Mouse (Mus musculus) cerebellum, adult 2 months (tissue): ENCODE results near the gene Zbtb22. TPM values are rescaled to one million over a fixed set of nuclear protein-coding genes. Genes with fewer than 3 reads are reported as not detected.
"Not testable (repeated sequence)": the region's sequence is repeated elsewhere in the genome, so short reads cannot be mapped to it uniquely, and the experiment has no call there.

Experiments used
- DNase-seq, 2 experiments: peaks; one replicate each; pipeline ENCODE4 v3.0.0; 2021
- H3K27ac ChIP-seq: fragments of 200-500 bp; 2 replicates; pipeline ENCODE4 v1.5.1; 2012; ENCODE audit warnings: low read length, control low read depth, inconsistent platforms; ENCODE audit not compliant: insufficient read depth
- H3K27me3 ChIP-seq: fragments of 200-500 bp; 2 replicates; pipeline ENCODE4 v1.6.1; 2012; ENCODE audit warnings: inconsistent platforms, mild to moderate bottlenecking, low read length, moderate library complexity; ENCODE audit not compliant: control insufficient read depth, insufficient read depth
- H3K4me1 ChIP-seq: fragments of 200-500 bp; 2 replicates; pipeline ENCODE4 v1.6.1; 2011; ENCODE audit warnings: low read length; ENCODE audit not compliant: control insufficient read depth, insufficient read depth
- H3K4me3 ChIP-seq: fragments of 200-500 bp; replicated peaks from 2 replicates; pipeline ENCODE3; 2011; ENCODE audit warnings: mild to moderate bottlenecking, low read depth, low read length, control low read depth; ENCODE audit not compliant: insufficient read depth
- CTCF ChIP-seq: fragments of 200-500 bp; IDR thresholded peaks from 2 replicates; pipeline ENCODE4 v1.5.1; 2011; ENCODE audit warnings: low read depth, mild to moderate bottlenecking, control low read depth, low read length, moderate library complexity, borderline replicate concordance; ENCODE audit not compliant: insufficient read depth
- POLR2A ChIP-seq: fragments of 200-500 bp; IDR thresholded peaks from 2 replicates; pipeline ENCODE4 v1.6.1; 2011; ENCODE audit warnings: low read length, control low read depth, borderline replicate concordance; ENCODE audit not compliant: insufficient read depth
- WGBS: fragments of 180-500 bp; shearing (Covaris S2); methylation state at CpG from one replicate; pipeline ENCODE4 v1.1.7; 2018; 5-methylcytosine and 5-hydroxymethylcytosine counted together
- polyA plus RNA-seq: library from polyadenylated mRNA; depleted of rRNA; stranded (reverse); fragments of >200 nt; gene quantifications from 2 replicates; pipeline ENCODE4 v1.2.3, GENCODE M21; 2012

The Zbtb22 gene
- polyA plus RNA-seq, 1 experiment, result 33.4 TPM

- Histone ChIP-seq H3K4me3 (no peak overlapping the region), H3K27ac (no peak overlapping the region), H3K4me1 (no peaks in the 10 kb centered on the region), H3K27me3 (no peaks in the 10 kb centered on the region)
- 68% methylated on average over 4 of the region's 4 CpGs for WGBS
- TF ChIP-seq CTCF, result no peak
- no peak for DNase-seq
Observed at GRCm38 (mm10) chr17:33901653-33902052, 14.1 kb upstream of the Zbtb22 start.

- DNase-seq, result no peak
- Histone ChIP-seq H3K4me1 (no peaks in the 10 kb centered on the region), H3K27ac (no peak overlapping the region), H3K27me3 (no peaks in the 10 kb centered on the region), H3K4me3 (no peak overlapping the region)
- TF ChIP-seq CTCF (no peak), POLR2A (no peak)
- 78% methylated on average over 4 of the region's 4 CpGs for WGBS
Observed at GRCm38 (mm10) chr17:33902079-33902478, 13.6 kb upstream of the Zbtb22 start.

DNA sequence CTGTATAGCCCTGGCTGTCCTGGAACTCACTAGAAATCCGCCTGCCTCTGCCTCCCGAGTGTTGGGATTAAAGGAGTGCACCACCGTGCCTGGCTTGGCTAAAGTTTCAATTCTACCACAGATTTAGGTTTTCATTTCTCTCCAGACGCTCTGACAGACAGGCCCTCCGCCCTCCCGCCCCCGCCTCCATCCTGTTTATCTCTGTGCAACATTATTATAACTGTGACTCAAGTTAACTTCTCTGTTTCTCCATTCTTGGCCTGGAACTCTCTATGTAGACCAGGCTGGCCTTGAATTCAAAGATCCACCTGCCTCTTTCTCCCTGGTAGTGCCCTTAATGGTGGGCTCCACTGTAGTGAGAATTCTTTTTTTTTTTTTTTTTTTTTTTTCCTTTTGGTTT, 13.2 kb upstream of the Zbtb22 start:
- Histone ChIP-seq H3K27me3 (no peaks in the 10 kb centered on the region), H3K27ac (no peak overlapping the region), H3K4me1 (no peaks in the 10 kb centered on the region), H3K4me3 (no peak overlapping the region)
- TF ChIP-seq CTCF (no peak), POLR2A (no peak)
- WGBS, result 80% methylated on average over 7 of the region's 7 CpGs
- DNase-seq, result no peak

DNA sequence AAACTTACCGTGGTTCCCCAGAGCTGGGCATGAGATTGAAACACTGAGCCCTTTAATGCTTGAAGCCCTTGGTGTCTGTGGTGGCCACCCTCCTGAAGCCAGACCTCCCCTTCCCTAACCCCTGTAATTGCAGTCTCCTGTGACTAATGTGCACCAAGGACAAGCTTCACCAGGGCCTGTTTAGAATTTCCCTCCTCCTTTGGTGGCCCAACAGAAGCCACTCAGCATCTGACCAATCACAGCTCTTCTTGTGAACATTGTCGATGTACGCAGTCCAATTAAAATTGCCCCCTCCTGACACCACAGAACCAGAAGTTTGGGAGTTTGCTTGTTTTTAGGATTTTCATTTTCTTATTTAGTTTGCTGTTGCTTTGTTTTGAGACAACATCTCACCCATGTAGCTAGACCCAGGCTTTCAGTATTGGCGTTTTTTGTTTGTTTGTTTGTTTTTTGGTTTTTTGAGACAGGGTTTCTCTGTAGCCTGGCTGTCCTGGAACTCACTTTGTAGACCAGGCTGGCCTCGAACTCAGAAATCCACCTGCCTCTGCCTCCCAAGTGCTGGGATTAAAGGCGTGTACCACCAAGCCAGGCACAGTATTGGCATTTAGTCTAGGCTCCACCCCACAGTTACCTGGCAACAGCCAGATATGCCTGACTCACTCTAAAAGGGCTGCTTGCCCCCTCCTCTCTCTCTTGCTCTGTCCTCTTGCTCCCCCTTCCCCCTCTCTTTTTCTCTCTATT, 11.6 kb upstream of the Zbtb22 start:
- not testable (repeated sequence) for H3K4me1 ChIP-seq, H3K27me3 ChIP-seq, H3K27ac ChIP-seq, H3K4me3 ChIP-seq, DNase-seq
- 61% methylated on average over 6 of the region's 6 CpGs for WGBS

- H3K4me1 ChIP-seq, H3K4me3 ChIP-seq, DNase-seq, H3K27ac ChIP-seq, H3K27me3 ChIP-seq: not testable (repeated sequence)
- WGBS, result 24% methylated on average over 4 of the region's 4 CpGs
Observed at GRCm38 (mm10) chr17:33904835-33905234, 10.9 kb upstream of the Zbtb22 start, which contains the start of gene Platr17. Gene Platr17, plus strand, starts transcription at chr17:33905135.

DNA sequence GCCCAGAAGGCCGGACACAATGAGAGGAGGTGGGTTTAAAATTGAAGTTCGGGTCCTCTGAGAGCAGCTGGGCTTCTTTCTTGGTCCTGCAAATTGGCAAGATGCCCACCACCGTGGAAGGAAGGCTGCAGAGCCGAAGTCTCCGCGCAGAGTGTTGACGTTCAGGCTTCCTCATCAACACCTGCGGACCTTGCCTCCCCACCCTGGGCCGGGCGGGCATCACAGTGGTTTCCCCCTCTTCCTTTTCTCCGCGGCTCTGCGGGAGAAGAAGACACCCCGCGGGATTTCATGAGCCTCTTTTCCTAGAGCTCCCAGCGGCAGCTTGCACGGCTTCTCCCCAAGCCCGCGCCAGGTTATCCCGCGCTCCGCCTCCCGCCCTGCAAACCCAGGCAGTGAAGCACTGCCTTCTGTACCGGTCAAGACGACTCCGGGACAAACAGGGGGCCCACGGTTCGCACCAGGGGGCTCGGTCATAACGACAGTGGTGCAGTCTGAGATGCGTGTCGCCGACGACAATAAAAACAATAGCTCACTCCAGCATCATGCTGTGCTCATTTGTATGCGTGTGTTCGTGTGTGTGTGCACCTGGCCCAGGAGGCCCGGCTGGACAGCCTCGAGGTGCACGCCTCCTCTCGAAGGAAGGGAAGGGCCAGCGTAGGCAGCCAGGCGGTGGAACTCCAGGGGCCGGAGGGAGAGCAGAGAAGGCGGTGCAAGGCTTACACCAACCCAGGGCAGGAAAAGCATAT, 7.2 kb upstream of the Zbtb22 start:
- Histone ChIP-seq H3K4me3 (peak overlapping the region; percentile 86), H3K4me1 (no peaks in the 10 kb centered on the region; the same call in 1 of the 2 replicates), H3K27me3 (no peaks in the 10 kb centered on the region), H3K27ac (peak overlapping the region; percentile 42)
- TF ChIP-seq CTCF, result no peak
- no peak for TF ChIP-seq POLR2A
- WGBS, result under 1% methylated on average over 44 of the region's 44 CpGs
- peak; percentile 66 to 77 for DNase-seq

DNA sequence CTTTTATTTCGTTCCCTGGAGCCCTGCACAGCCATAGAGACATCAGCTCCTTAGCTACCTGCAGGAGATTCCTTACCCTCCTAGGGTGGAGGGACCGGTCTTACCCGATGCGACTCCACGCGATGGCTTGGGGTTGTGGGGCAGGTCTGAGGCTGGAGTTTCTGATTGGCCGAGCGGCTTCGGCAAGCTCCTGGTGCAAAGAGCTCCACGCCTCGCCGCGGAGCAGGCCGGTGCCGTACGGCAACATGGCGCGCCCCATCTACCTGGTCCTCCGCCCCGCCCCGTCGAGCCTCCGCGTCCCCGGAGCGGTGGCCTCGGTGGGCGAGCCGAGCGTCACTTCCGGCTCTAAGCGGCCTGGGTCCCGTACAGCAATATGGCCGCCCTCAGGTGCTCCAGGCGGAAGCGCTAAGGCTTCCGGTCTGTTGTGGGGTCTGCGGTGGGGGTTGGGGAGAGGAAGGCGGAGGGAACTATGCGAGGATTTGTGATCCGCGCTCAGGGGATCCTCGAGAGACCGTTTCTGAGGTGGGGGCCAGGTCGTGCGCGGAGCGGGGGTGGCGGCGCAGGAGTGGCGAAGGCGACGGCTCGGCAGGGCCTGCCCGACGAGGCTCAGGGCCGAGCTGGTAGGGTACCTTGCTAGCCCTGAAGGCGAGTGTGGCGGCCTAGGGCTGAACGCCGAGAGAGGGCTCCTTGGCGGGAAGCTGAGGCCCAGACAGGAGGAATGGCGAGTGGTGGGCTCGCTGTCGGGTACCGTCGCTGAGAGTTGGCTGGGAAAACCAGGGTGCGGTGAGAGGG, 6.4 kb upstream of the Zbtb22 start, which contains the start of gene Daxx:
Gene Daxx (plus strand): TSS at position 338 of the 792 bp plus-strand sequence.
- Histone ChIP-seq H3K27me3 (no peaks in the 10 kb centered on the region), H3K4me3 (peak within 1 kb of the TSS; percentile 86), H3K27ac (peak within 1 kb of the TSS; percentile 63), H3K4me1 (no peaks in the 10 kb centered on the region; the same call in 1 of the 2 replicates)
- WGBS, result under 1% methylated on average over 67 of the region's 68 CpGs
- TF ChIP-seq CTCF (no peak), POLR2A (peak; percentile 83; the same call in 1 of the 2 replicates)
- peak; percentile 98 to 100 for DNase-seq
